Mouse (Mus musculus): ENCODE measurements around the gene Rab30. TPM values are rescaled to one million over a fixed set of nuclear protein-coding genes. Genes with fewer than 3 reads are reported as not detected.
A peak's percentile ranks its signal among the peaks of the same experiment; 100 is the strongest.

The Rab30 gene
- polyA plus RNA-seq (2012; rRNA removed): 20.8 and 23.0 TPM in 2 replicates

DNA sequence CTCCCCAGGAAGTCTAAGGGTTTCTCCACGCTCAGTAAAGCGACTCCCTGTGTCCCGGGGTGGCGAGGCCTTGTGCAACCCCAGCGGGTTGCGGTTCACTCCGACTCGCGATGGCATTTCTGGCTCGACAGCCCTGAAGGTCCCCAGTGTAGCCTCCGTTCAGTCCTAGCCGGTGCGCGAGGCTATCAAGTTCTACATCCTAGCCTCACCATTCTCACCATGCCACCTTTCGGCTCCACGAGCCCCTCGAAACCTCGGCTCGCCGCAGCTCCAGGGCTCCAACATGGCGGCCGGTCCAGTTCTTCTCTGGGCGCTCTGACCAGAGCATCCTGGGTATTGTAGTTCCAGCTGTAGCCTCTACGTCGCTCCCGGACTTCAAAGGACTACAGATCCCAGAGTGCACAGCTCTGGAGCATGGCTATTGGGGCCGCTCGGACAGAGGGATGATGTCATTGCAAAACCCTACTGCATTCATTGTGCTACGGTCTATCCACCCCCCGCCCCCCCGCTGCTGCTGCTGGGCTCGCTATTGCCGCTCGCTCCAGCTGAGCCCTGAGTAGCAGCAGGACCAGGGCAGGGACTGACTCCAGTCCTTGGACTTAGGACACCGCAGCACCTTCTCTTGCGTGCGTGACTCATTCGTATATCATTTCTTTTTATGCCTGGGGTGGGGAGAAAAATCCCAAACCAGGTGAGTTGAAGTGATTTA is at the start of gene Rab30:
Rab30 (plus strand) TSS at position 452 of the 709 bp plus-strand sequence.
- TF ChIP-seq CTCF (IDR thresholded peaks at IDR 0.05; ENCODE audit: borderline replicate concordance, insufficient read depth, low read depth, low read length) (no peak), POLR2A (IDR thresholded peaks at IDR 0.05; ENCODE audit: borderline replicate concordance, insufficient read depth, low read length) (peak; percentile 80)
- peak within 1 kb of the TSS; percentile 93 for H3K4me3 ChIP-seq (replicated peaks; ENCODE audit: insufficient read depth, low read depth, low read length)
- under 1% methylated on average over 38 of the region's 38 CpGs for WGBS
- H3K27me3 ChIP-seq (ENCODE audit: control insufficient read depth, insufficient read depth, low read length): no peaks in the 10 kb centered on the region
- H3K27ac ChIP-seq (ENCODE audit: insufficient read depth, low read length): peak within 1 kb of the TSS; percentile 91
- no peaks in the 10 kb centered on the region; the same call in 1 of the 2 replicates for H3K4me1 ChIP-seq (ENCODE audit: control insufficient read depth, insufficient read depth, low read length)
- peak; percentile 92 to 99 for DNase-seq

DNA sequence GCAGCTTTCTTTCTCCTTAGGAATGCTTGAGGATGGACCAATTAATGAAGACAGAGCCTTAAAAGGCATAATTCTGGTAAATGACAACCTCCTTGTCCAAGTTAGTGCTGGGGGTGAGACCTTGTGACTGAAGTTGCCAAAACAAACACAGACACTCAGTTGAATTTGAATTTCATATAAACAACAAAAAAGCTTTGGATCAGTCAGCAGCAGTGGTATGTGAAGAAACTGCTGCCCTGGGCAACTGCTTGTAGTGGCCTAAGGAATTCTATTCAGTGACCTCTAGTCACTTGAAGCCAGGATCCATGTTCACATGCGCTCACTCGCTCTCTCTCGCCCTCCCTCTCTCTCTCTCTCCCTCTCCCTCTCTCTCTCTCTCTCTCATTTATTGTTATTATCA is 45.0 kb upstream of the Rab30 start:
- Histone ChIP-seq H3K4me3 (replicated peaks; ENCODE audit: insufficient read depth, low read depth, low read length) (no peak overlapping the region), H3K27me3 (ENCODE audit: control insufficient read depth, insufficient read depth, low read length) (no peaks in the 10 kb centered on the region), H3K27ac (ENCODE audit: insufficient read depth, low read length) (no peak overlapping the region), H3K4me1 (ENCODE audit: control insufficient read depth, insufficient read depth, low read length) (no peaks in the 10 kb centered on the region)
- WGBS: 64% methylated on average over 3 of the region's 3 CpGs
- no peak for DNase-seq
- TF ChIP-seq POLR2A (IDR thresholded peaks at IDR 0.05; ENCODE audit: borderline replicate concordance, insufficient read depth, low read length): no peak
- TF ChIP-seq CTCF (IDR thresholded peaks at IDR 0.05; ENCODE audit: borderline replicate concordance, insufficient read depth, low read depth, low read length): no peak

DNA sequence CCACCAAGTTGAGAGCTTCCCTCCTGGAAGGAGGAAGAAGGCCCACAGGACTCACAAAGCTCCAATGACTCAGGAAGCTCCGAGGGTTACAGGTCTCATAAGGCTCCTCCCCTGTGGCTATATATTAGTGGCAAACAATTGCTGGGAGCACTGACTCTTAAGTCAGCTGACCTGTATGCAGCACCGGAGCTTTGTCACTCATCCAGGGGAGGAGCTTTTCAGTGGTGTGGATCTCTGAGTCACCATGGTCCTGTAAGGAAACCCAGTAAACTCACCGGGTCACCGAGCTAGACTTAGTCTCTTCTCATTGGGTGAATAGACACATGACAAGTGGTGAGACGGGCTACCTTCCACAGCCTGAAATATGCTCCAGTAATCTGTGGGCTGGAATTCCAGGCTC is 42.6 kb upstream of the Rab30 start:
- no peak for TF ChIP-seq POLR2A (IDR thresholded peaks at IDR 0.05; ENCODE audit: borderline replicate concordance, insufficient read depth, low read length)
- no peak for TF ChIP-seq CTCF (IDR thresholded peaks at IDR 0.05; ENCODE audit: borderline replicate concordance, insufficient read depth, low read depth, low read length)
- DNase-seq: no peak
- H3K27me3 ChIP-seq (ENCODE audit: control insufficient read depth, insufficient read depth, low read length): no peaks in the 10 kb centered on the region
- no peak overlapping the region for H3K4me3 ChIP-seq (replicated peaks; ENCODE audit: insufficient read depth, low read depth, low read length)
- no peak overlapping the region for H3K27ac ChIP-seq (ENCODE audit: insufficient read depth, low read length)
- 78% methylated on average over 5 of the region's 5 CpGs for WGBS
- H3K4me1 ChIP-seq (ENCODE audit: control insufficient read depth, insufficient read depth, low read length): no peaks in the 10 kb centered on the region

DNA sequence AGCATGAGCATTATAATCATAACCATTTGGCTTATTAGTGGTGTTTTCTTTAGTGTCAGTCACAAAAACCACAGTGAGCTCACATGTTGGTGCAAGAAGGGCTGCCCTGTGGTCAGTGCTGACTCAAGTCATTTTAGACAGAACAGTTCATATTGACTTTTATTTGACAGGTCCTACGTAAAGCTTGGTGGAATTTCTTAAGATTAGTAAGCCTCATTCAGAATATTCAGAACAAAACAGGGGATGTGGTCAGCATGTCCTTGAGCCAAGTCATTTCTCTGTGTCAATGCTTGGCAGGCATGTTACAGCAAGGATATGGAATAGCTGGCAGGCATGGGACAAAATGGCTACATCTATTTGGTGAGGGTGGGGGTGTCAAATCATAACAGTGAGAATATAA is 37.7 kb upstream of the Rab30 start:
- H3K4me3 ChIP-seq (replicated peaks; ENCODE audit: insufficient read depth, low read depth, low read length): no peak overlapping the region
- 74% methylated on average over 1 of the region's 1 CpGs for WGBS
- H3K4me1 ChIP-seq (ENCODE audit: control insufficient read depth, insufficient read depth, low read length): no peaks in the 10 kb centered on the region
- H3K27ac ChIP-seq (ENCODE audit: insufficient read depth, low read length): no peak overlapping the region
- no peaks in the 10 kb centered on the region for H3K27me3 ChIP-seq (ENCODE audit: control insufficient read depth, insufficient read depth, low read length)
- TF ChIP-seq CTCF (IDR thresholded peaks at IDR 0.05; ENCODE audit: borderline replicate concordance, insufficient read depth, low read depth, low read length) (no peak), POLR2A (IDR thresholded peaks at IDR 0.05; ENCODE audit: borderline replicate concordance, insufficient read depth, low read length) (no peak)
- DNase-seq: no peak

DNA sequence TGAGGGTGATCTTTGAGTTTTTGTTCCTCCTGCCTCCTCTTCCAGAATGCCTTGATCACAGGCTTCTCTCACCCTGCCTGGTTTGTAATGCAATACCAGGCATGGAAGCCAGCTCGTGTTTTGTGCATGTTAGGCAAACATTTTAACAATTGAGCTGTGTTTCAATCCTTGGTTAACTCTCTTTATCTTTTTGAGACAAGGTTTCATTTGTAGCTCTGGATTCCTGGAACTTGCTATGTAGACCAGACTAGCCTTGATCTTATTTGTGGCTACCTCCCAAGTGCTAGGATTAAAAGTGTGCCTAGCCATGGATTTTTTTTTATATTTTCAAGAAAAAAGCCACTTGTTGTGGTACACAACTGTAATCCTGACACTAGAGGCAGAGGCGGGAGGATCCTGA is 35.9 kb upstream of the Rab30 start:
- 76% methylated on average over 2 of the region's 2 CpGs for WGBS
- H3K4me1 ChIP-seq (ENCODE audit: control insufficient read depth, insufficient read depth, low read length): no peaks in the 10 kb centered on the region
- no peak overlapping the region for H3K27ac ChIP-seq (ENCODE audit: insufficient read depth, low read length)
- no peaks in the 10 kb centered on the region for H3K27me3 ChIP-seq (ENCODE audit: control insufficient read depth, insufficient read depth, low read length)
- H3K4me3 ChIP-seq (replicated peaks; ENCODE audit: insufficient read depth, low read depth, low read length): no peak overlapping the region
- TF ChIP-seq POLR2A (IDR thresholded peaks at IDR 0.05; ENCODE audit: borderline replicate concordance, insufficient read depth, low read length) (no peak), CTCF (IDR thresholded peaks at IDR 0.05; ENCODE audit: borderline replicate concordance, insufficient read depth, low read depth, low read length) (no peak)
- no peak for DNase-seq

DNA sequence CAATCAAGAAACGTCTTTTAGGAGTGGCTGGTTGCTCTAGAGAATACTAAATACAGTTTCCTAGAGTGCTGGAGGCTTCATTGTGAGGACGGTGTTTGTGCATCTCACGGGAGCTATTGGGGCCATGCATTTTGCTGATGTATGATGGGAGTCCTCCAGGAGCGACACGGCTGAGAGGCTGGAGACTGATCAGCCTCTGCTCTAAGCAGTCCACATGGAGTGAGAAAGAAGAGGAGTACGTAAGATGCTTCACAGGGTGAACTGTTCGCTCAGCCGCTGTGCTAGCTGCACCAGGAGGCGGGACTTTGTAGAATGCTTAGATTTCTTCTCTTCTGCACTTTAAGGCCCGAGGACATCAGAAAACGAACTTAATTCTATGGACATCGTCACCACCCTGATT is 34.7 kb upstream of the Rab30 start:
- 66% methylated on average over 12 of the region's 12 CpGs for WGBS
- Histone ChIP-seq H3K4me1 (ENCODE audit: control insufficient read depth, insufficient read depth, low read length) (no peaks in the 10 kb centered on the region), H3K4me3 (replicated peaks; ENCODE audit: insufficient read depth, low read depth, low read length) (no peak overlapping the region), H3K27me3 (ENCODE audit: control insufficient read depth, insufficient read depth, low read length) (no peaks in the 10 kb centered on the region), H3K27ac (ENCODE audit: insufficient read depth, low read length) (no peak overlapping the region)
- DNase-seq: no peak
- no peak for TF ChIP-seq POLR2A (IDR thresholded peaks at IDR 0.05; ENCODE audit: borderline replicate concordance, insufficient read depth, low read length)
- TF ChIP-seq CTCF (IDR thresholded peaks at IDR 0.05; ENCODE audit: borderline replicate concordance, insufficient read depth, low read depth, low read length): no peak

DNA sequence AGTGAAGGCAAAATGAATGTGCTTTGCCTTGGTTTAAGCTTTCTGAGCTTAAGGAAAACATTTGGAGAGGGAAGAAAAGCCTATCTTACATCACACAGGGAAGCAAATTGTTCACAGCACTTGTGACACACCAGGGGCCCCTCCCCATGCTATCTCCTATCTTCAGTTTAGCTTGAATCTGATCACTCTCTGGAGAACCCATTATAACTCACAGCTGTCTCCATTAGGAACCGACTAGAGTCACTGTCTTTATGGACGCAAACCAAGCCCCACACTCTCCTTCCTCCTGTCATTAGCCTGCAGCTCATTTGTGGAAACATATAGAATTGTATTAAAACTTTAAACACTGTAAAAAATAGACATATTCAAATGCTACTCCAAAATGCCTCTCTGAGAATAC is 31.8 kb upstream of the Rab30 start:
- 52% methylated on average over 2 of the region's 2 CpGs for WGBS
- DNase-seq: no peak
- no peak overlapping the region for H3K4me3 ChIP-seq (replicated peaks; ENCODE audit: insufficient read depth, low read depth, low read length)

DNA sequence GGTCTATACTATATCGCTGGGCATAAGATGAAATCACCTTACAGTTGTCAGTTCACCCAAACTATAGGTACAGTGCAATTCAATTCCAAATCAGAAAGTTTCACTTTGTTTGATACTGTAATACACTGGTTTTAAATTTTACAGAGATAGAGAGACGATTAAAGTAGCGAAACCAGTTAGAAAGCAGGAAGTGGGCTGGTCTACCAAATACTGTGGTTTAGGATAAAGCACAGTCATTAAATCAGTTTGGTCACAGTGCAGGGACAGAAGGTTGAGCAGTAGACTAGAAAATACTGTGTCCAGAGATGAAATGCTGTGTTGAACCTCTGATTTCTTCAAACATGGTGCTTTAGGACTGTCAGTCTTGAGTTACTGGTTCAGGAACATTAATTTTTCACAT is 29.8 kb upstream of the Rab30 start:
- TF ChIP-seq POLR2A (IDR thresholded peaks at IDR 0.05; ENCODE audit: borderline replicate concordance, insufficient read depth, low read length) (no peak), CTCF (IDR thresholded peaks at IDR 0.05; ENCODE audit: borderline replicate concordance, insufficient read depth, low read depth, low read length) (no peak)
- DNase-seq: no peak
- H3K4me3 ChIP-seq (replicated peaks; ENCODE audit: insufficient read depth, low read depth, low read length): no peak overlapping the region
- no peak overlapping the region for H3K27ac ChIP-seq (ENCODE audit: insufficient read depth, low read length)
- no peaks in the 10 kb centered on the region for H3K4me1 ChIP-seq (ENCODE audit: control insufficient read depth, insufficient read depth, low read length)
- no peaks in the 10 kb centered on the region for H3K27me3 ChIP-seq (ENCODE audit: control insufficient read depth, insufficient read depth, low read length)
- 91% methylated on average over 3 of the region's 3 CpGs for WGBS

More for the DNA sequence above, 31.8 kb upstream of the Rab30 start:
- no peak overlapping the region for H3K27ac ChIP-seq (ENCODE audit: insufficient read depth, low read length)
- no peaks in the 10 kb centered on the region for H3K27me3 ChIP-seq (ENCODE audit: control insufficient read depth, insufficient read depth, low read length)
- TF ChIP-seq CTCF (IDR thresholded peaks at IDR 0.05; ENCODE audit: borderline replicate concordance, insufficient read depth, low read depth, low read length) (no peak), POLR2A (IDR thresholded peaks at IDR 0.05; ENCODE audit: borderline replicate concordance, insufficient read depth, low read length) (no peak)
- no peaks in the 10 kb centered on the region for H3K4me1 ChIP-seq (ENCODE audit: control insufficient read depth, insufficient read depth, low read length)

Measured in cerebellum, adult 2 months (tissue).